Mouse (Mus musculus) MEL (cell line): ENCODE measurements around the gene Copg2. TPM values are rescaled to one million over a fixed set of nuclear protein-coding genes. Genes with fewer than 3 reads are reported as not detected.

ENCODE experiments used
- DNase-seq: peaks from one replicate; pipeline ENCODE4 v3.0.0; 2011; ENCODE audit warnings: low read depth, low spot score
- H3K27ac ChIP-seq: 2 replicates; pipeline ENCODE4 v1.5.1; 2012; ENCODE audit warnings: low read depth, mild to moderate bottlenecking, control low read depth, low read length, moderate library complexity; ENCODE audit not compliant: control insufficient read depth
- H3K27me3 ChIP-seq, 2 experiments: fragments of 150-350 bp in 1 of 2; sonication (generic) in 1 of 2; 2 replicates each; pipeline ENCODE4 v1.6.1; 2012; ENCODE audit warnings: low read length in 2 of 2, mild to moderate bottlenecking in 2 of 2, improper control_type of control experiment in 1 of 2, moderate library complexity in 1 of 2; ENCODE audit not compliant: insufficient read depth in 2 of 2, control insufficient read depth in 1 of 2
- H3K36me3 ChIP-seq, 2 experiments: 2 replicates each; pipeline ENCODE4 v1.6.1; 2012 to 2014; ENCODE audit warnings: low read length in 2 of 2, improper control_type of control experiment in 1 of 2, inconsistent platforms in 1 of 2, mild to moderate bottlenecking in 1 of 2; ENCODE audit not compliant: insufficient read depth in 2 of 2, control insufficient read depth in 1 of 2
- H3K4me1 ChIP-seq, 2 experiments: fragments of 150-350 bp in 1 of 2; sonication (generic) in 1 of 2; 2 replicates each; pipeline ENCODE4 v1.6.1; 2012; ENCODE audit warnings: low read length in 2 of 2, improper control_type of control experiment in 1 of 2, mild to moderate bottlenecking in 1 of 2; ENCODE audit not compliant: insufficient read depth in 2 of 2, control insufficient read depth in 1 of 2
- H3K4me3 ChIP-seq, 2 experiments: fragments of 150-350 bp in 1 of 2; sonication (generic) in 1 of 2; 2 replicates each; pipeline ENCODE4 v1.5.1; 2012; ENCODE audit warnings: low read depth in 2 of 2, low read length in 2 of 2, mild to moderate bottlenecking in 2 of 2, moderate library complexity in 2 of 2, control low read depth in 1 of 2, improper control_type of control experiment in 1 of 2; ENCODE audit not compliant: control insufficient read depth in 1 of 2, insufficient read depth in 1 of 2
- H3K79me2 ChIP-seq: 2 replicates; pipeline ENCODE4 v1.6.1; 2012; ENCODE audit warnings: mild to moderate bottlenecking, low read length, moderate library complexity; ENCODE audit not compliant: control insufficient read depth, poor library complexity, insufficient read depth
- H3K9ac ChIP-seq: 2 replicates; pipeline ENCODE4 v1.6.1; 2012; ENCODE audit warnings: low read depth, mild to moderate bottlenecking, control low read depth, low read length, moderate library complexity; ENCODE audit not compliant: control insufficient read depth, poor library complexity, severe bottlenecking
- H3K9me3 ChIP-seq: fragments of 150-350 bp; sonication (generic); replicated peaks from 2 replicates; pipeline ENCODE4 v1.6.1; 2012; ENCODE audit warnings: mild to moderate bottlenecking, low read length, improper control_type of control experiment, moderate library complexity; ENCODE audit not compliant: insufficient read depth
- BHLHE40 ChIP-seq: IDR thresholded peaks from 2 replicates; pipeline ENCODE4 v1.6.1; 2012; ENCODE audit warnings: low read depth, mild to moderate bottlenecking, inconsistent platforms, low read length, improper control_type of control experiment, borderline replicate concordance
- CHD2 ChIP-seq: IDR thresholded peaks from 2 replicates; pipeline ENCODE4 v1.6.1; 2011; ENCODE audit warnings: low read length, improper control_type of control experiment
- ELF1 ChIP-seq: IDR thresholded peaks from 2 replicates; pipeline ENCODE4 v1.6.1; 2014; ENCODE audit warnings: low read depth, mild to moderate bottlenecking, inconsistent platforms, low read length, improper control_type of control experiment, moderate library complexity
- EP300 ChIP-seq, 2 experiments: IDR thresholded peaks; 2 replicates each; pipeline ENCODE4 v1.6.1; 2011; ENCODE audit warnings: improper control_type of control experiment in 2 of 2, low read length in 2 of 2, low read depth in 1 of 2, mild to moderate bottlenecking in 1 of 2
- GATA1 ChIP-seq: IDR thresholded peaks from 2 replicates; pipeline ENCODE4 v1.6.1; 2011; ENCODE audit warnings: low read depth, low read length, improper control_type of control experiment
- HCFC1 ChIP-seq: IDR thresholded peaks from 2 replicates; pipeline ENCODE4 v1.6.1; 2012; ENCODE audit warnings: low read depth, mild to moderate bottlenecking, inconsistent platforms, low read length, improper control_type of control experiment, moderate library complexity
- JUND ChIP-seq: IDR thresholded peaks from 2 replicates; pipeline ENCODE4 v1.6.1; 2011; ENCODE audit warnings: low read depth, mild to moderate bottlenecking, improper control_type of control experiment, low read length
- MAZ ChIP-seq: IDR thresholded peaks from 2 replicates; pipeline ENCODE4 v1.6.1; 2012; ENCODE audit warnings: low read depth, mild to moderate bottlenecking, inconsistent platforms, low read length, improper control_type of control experiment
- MEF2A ChIP-seq: IDR thresholded peaks from 2 replicates; pipeline ENCODE4 v1.6.1; 2014; ENCODE audit warnings: low read depth, mild to moderate bottlenecking, inconsistent platforms, low read length, improper control_type of control experiment; ENCODE audit not compliant: poor library complexity, insufficient replicate concordance, severe bottlenecking; ENCODE audit errors: extremely low read depth
- MXI1 ChIP-seq: IDR thresholded peaks from 2 replicates; pipeline ENCODE4 v1.6.1; 2011; ENCODE audit warnings: mild to moderate bottlenecking, low read depth, low read length, improper control_type of control experiment
- MYB ChIP-seq: IDR thresholded peaks from 2 replicates; pipeline ENCODE4 v1.6.1; 2011; ENCODE audit warnings: mild to moderate bottlenecking, low read depth, low read length, improper control_type of control experiment
- POLR2A ChIP-seq, 2 experiments: IDR thresholded peaks; 2 replicates each; pipeline ENCODE4 v1.6.1; 2011 to 2012; ENCODE audit warnings: low read length in 2 of 2, mild to moderate bottlenecking in 2 of 2, control low read depth in 1 of 2, improper control_type of control experiment in 1 of 2, low read depth in 1 of 2, moderate library complexity in 1 of 2; ENCODE audit not compliant: control insufficient read depth in 1 of 2, insufficient read depth in 1 of 2, poor library complexity in 1 of 2
- POLR2AphosphoS2 ChIP-seq: IDR thresholded peaks from 2 replicates; pipeline ENCODE4 v1.6.1; 2011; ENCODE audit warnings: low read length, improper control_type of control experiment
- POLR2AphosphoS5 ChIP-seq: IDR thresholded peaks from 2 replicates; pipeline ENCODE4 v1.6.1; 2012; ENCODE audit warnings: low read depth, borderline replicate concordance, mild to moderate bottlenecking, inconsistent platforms, low read length, moderate library complexity, mixed read lengths
- RAD21 ChIP-seq: IDR thresholded peaks from 2 replicates; pipeline ENCODE4 v1.6.1; 2011; ENCODE audit warnings: mild to moderate bottlenecking, low read depth, low read length, improper control_type of control experiment
- RCOR1 ChIP-seq: IDR thresholded peaks from 2 replicates; pipeline ENCODE4 v1.6.1; 2012; ENCODE audit warnings: low read depth, mild to moderate bottlenecking, inconsistent platforms, low read length, improper control_type of control experiment
- SIN3A ChIP-seq: IDR thresholded peaks from 2 replicates; pipeline ENCODE4 v1.6.1; 2012; ENCODE audit warnings: low read length, improper control_type of control experiment, inconsistent platforms
- TCF12 ChIP-seq: IDR thresholded peaks from 2 replicates; pipeline ENCODE4 v1.6.1; 2014; ENCODE audit warnings: low read depth, mild to moderate bottlenecking, inconsistent platforms, low read length, improper control_type of control experiment, moderate library complexity
- UBTF ChIP-seq: IDR thresholded peaks from 2 replicates; pipeline ENCODE4 v1.6.1; 2012; ENCODE audit warnings: low read depth, mild to moderate bottlenecking, inconsistent platforms, low read length, improper control_type of control experiment, moderate library complexity, borderline replicate concordance; ENCODE audit not compliant: insufficient read depth
- USF1 ChIP-seq: IDR thresholded peaks from 2 replicates; pipeline ENCODE4 v1.6.1; 2014; ENCODE audit warnings: low read depth, mild to moderate bottlenecking, inconsistent platforms, low read length, improper control_type of control experiment, moderate library complexity
- ZC3H11A ChIP-seq: IDR thresholded peaks from 2 replicates; pipeline ENCODE4 v1.6.1; 2012; ENCODE audit warnings: low read depth, mild to moderate bottlenecking, inconsistent platforms, low read length, improper control_type of control experiment
- ZMIZ1 ChIP-seq: IDR thresholded peaks from 2 replicates; pipeline ENCODE4 v1.6.1; 2012; ENCODE audit warnings: low read depth, mild to moderate bottlenecking, inconsistent platforms, low read length, improper control_type of control experiment, moderate library complexity
- ZNF384 ChIP-seq: IDR thresholded peaks from 2 replicates; pipeline ENCODE4 v1.6.1; 2012; ENCODE audit warnings: low read depth, mild to moderate bottlenecking, inconsistent platforms, low read length, improper control_type of control experiment
- polyA plus RNA-seq, 2 experiments: library from polyadenylated mRNA; stranded (reverse) in 1 of 2; unstranded in 1 of 2; fragments of >175 nt in 1 of 2; fragments of >200 nt in 1 of 2; gene quantifications; 2 replicates each; pipeline versions ENCODE4 v1.2.1 to v1.2.4; 2012; ENCODE audit warnings: low replicate concordance in 2 of 2, low read depth in 1 of 2; ENCODE audit not compliant: insufficient read length in 2 of 2, insufficient read depth in 1 of 2, missing spikeins in 1 of 2
- total RNA-seq: library from RNA; depleted of rRNA; stranded (reverse); fragments of 300-350 nt; gene quantifications from 2 replicates; pipeline ENCODE4 v1.2.3, GENCODE M21; 2012

The Copg2 gene
- total and polyA plus RNA-seq, 3 experiments, result 14.8 to 20.3 TPM; not detected in 1

DNA sequence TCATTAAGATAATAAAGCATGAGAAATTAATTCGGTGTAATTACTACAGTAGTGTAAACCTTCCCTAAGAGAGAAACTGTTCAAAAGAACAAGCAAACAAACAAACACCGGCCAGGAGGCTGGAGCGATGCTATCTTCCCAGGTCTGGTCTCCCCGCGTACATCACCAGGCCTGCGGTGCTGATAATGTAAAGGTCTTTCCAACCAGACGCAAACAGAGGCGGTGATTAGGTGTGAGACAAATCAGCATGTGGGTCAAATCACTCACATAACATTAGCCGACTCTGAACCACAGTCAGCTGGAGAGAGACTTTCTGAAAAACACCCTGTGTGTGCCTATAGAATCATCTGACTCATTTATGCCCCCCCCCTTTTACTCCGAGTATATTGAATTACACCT, 185.2 kb downstream of the Copg2 start:
- H3K4me3 ChIP-seq, result peak overlapping the region in 1 of 2 experiments; percentile 31; a peak in 2 of 4 replicates
- peaks cover 12 to 26% of the 10 kb centered on the region in 2 experiments for H3K4me1 ChIP-seq
- TF ChIP-seq POLR2AphosphoS2, result no peak
- TF ChIP-seq ELF1, result no peak
- TF ChIP-seq UBTF, result no peak
- TF ChIP-seq HCFC1, result no peak
- TF ChIP-seq EP300 (IDR thresholded peaks at IDR 0.05; ENCODE audit: low read depth in 1 of 2, low read length in 2 of 2), result peak; percentile 11 to 21; a peak in 1 of 4 replicates
- no peak for TF ChIP-seq JUND
- TF ChIP-seq MYB, result no peak
- TF ChIP-seq RAD21, result no peak
- TF ChIP-seq RCOR1, result peak; percentile 48; the same call in 1 of the 2 replicates
- TF ChIP-seq, all 39 proteins: peak for 2
- Histone ChIP-seq H3K9ac (no peak overlapping the region), H3K9me3 (no peaks in the 10 kb centered on the region), H3K27me3 (no peaks in the 10 kb centered on the region), H3K36me3 (peaks cover 0 to 26% of the 10 kb centered on the region in 2 experiments; a peak in 2 of 4 replicates), H3K27ac (peak overlapping the region; percentile 86; the same call in 1 of the 2 replicates), H3K79me2 (no peaks in the 10 kb centered on the region)
- peak; percentile 43 for DNase-seq

DNA sequence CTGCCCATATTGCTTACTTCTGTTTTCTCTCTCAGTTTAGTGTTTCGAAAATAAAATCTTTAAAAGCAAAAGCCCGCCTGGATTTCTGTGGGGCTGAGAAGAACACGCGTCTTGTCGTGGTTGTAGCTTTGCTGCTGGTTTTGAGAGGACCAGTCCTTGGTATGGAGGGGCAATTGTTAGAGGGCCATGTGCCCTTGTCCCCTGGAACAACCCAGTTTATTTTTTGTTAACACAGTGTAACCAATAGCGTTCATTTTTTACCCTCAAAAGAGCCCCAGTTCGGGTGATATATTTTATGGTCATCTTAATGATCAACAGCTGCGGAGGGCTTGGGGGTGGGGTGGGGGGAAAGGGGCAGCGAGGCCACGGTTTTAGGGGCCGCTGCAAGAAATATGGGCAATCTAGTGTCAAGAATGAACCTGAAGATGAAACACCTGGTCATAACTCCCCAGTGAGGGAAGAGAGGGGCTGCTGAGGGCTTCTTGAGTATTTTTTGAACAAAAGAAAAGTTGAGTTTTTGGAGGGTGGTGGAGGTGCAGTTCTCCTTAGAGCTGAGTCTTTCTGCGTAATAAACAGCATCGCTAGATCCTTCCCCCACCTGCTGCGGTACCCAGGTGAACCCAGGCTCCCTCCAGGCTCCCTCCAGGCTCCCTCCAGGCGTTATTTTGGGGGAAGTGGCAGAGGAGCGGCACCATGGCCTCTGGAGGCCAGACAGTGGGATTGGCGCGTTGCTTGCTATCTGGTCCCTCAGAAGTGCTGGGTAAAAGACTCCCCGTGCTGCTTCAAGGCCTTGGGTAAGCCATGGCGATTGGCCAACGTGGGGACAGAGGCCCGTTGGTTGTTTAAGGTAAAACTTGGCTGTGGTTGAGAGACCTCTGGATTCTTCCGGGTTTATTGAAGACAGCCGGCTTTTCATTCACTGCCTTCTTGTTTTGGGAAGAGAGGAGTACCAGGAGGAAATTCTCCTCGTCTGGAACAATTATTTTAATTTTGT, 185.9 kb downstream of the Copg2 start:
- Histone ChIP-seq H3K9me3 (no peaks in the 10 kb centered on the region), H3K4me1 (peaks cover 12 to 26% of the 10 kb centered on the region in 2 experiments), H3K27ac (0 out of 2 replicates have a peak overlapping the region, but pooled peaks have one; percentile 14), H3K36me3 (peaks cover 0 to 26% of the 10 kb centered on the region in 2 experiments; a peak in 2 of 4 replicates), H3K79me2 (no peaks in the 10 kb centered on the region), H3K9ac (no peak overlapping the region), H3K27me3 (no peaks in the 10 kb centered on the region; a peak in 1 of 4 replicates), H3K4me3 (no peak overlapping the region)
- DNase-seq, result peak; percentile 48
- no peak for TF ChIP-seq POLR2A (IDR thresholded peaks at IDR 0.05; ENCODE audit: control insufficient read depth in 1 of 2, insufficient read depth in 1 of 2, low read depth in 1 of 2, low read length in 2 of 2, poor library complexity in 1 of 2)
- TF ChIP-seq CHD2, result no peak
- no peak for TF ChIP-seq POLR2AphosphoS5
- TF ChIP-seq ZNF384, result no peak
- TF ChIP-seq TCF12, result no peak
- no peak for TF ChIP-seq ZMIZ1
- no peak for TF ChIP-seq MAZ
- no peak for TF ChIP-seq USF1
- TF ChIP-seq SIN3A, result no peak
- no peak for TF ChIP-seq POLR2AphosphoS2
- no peak for TF ChIP-seq GATA1
- no peak for TF ChIP-seq MYB
- no peak for TF ChIP-seq MEF2A
- no peak for TF ChIP-seq ZC3H11A
- TF ChIP-seq MXI1, result no peak
- no peak for TF ChIP-seq BHLHE40
